Mouse (Mus musculus): ENCODE results near the gene Senp1. TPM values are rescaled to one million over a fixed set of nuclear protein-coding genes. Genes with fewer than 3 reads are reported as not detected.

Senp1 gene
- total and polyA plus RNA-seq, 3 experiments, result 5.3 to 10.0 (median 9.8) TPM

- no peak overlapping the region for H3K9ac ChIP-seq (ENCODE audit: low read depth, low read length)
- DNase-seq, result peak in 1 of 2 experiments; percentile 26
- H3K36me3 ChIP-seq (ENCODE audit: control insufficient read depth, insufficient read depth, low read length), result no peaks in the 10 kb centered on the region
- no peak overlapping the region for H3K4me3 ChIP-seq
- 35% methylated on average over 12 of the region's 12 CpGs for WGBS
- no peaks in the 10 kb centered on the region for H3K4me1 ChIP-seq (ENCODE audit: control insufficient read depth, insufficient read depth, low read length)
- H3K27me3 ChIP-seq (ENCODE audit: control insufficient read depth, insufficient read depth, low read length), result no peaks in the 10 kb centered on the region
- intact Hi-C loops (cut with DNase I), result no loop called here
- no peak overlapping the region for H3K27ac ChIP-seq
- no peak for TF ChIP-seq CTCF (IDR thresholded peaks at IDR 0.05)
- TF ChIP-seq EP300 (IDR thresholded peaks at IDR 0.05; ENCODE audit: insufficient read depth, low read depth, low read length), result no peak
- no peak for TF ChIP-seq POLR2A (IDR thresholded peaks at IDR 0.05; ENCODE audit: insufficient read depth, low read depth, low read length)
- H3K79me2 ChIP-seq (replicated peaks; ENCODE audit: control insufficient read depth, insufficient read depth, low read length), result no peaks in the 10 kb centered on the region
These were observed 66.3 kb downstream of the Senp1 start for GRCm38 (mm10) chr15:98026967-98027904.

- H3K27ac ChIP-seq, result no peak overlapping the region
- H3K79me2 ChIP-seq (replicated peaks; ENCODE audit: control insufficient read depth, insufficient read depth, low read length), result no peaks in the 10 kb centered on the region
- H3K4me1 ChIP-seq (ENCODE audit: control insufficient read depth, insufficient read depth, low read length), result no peaks in the 10 kb centered on the region
- no peak overlapping the region for H3K9ac ChIP-seq (ENCODE audit: low read depth, low read length)
- no peak overlapping the region for H3K4me3 ChIP-seq
- 43% methylated on average over 4 of the region's 4 CpGs for WGBS
- intact Hi-C loops (cut with DNase I), result no loop called here
- no peaks in the 10 kb centered on the region for H3K27me3 ChIP-seq (ENCODE audit: control insufficient read depth, insufficient read depth, low read length)
- no peaks in the 10 kb centered on the region for H3K36me3 ChIP-seq (ENCODE audit: control insufficient read depth, insufficient read depth, low read length)
- TF ChIP-seq CTCF (IDR thresholded peaks at IDR 0.05), result no peak
- no peak for TF ChIP-seq POLR2A (IDR thresholded peaks at IDR 0.05; ENCODE audit: insufficient read depth, low read depth, low read length)
- DNase-seq, result no peak
These were observed 67.9 kb downstream of the Senp1 start for GRCm38 (mm10) chr15:98025611-98026010.

GRCm38 (mm10) chr15:98023137-98023536 lies 70.4 kb downstream of the Senp1 start:
- WGBS, result 71% methylated on average over 3 of the region's 3 CpGs
- no peak overlapping the region for H3K9ac ChIP-seq (ENCODE audit: low read depth, low read length)
- no peaks in the 10 kb centered on the region for H3K27me3 ChIP-seq (ENCODE audit: control insufficient read depth, insufficient read depth, low read length)
- no peak overlapping the region for H3K4me3 ChIP-seq
- DNase-seq, result no peak
- no peak overlapping the region for H3K27ac ChIP-seq
- no peaks in the 10 kb centered on the region for H3K4me1 ChIP-seq (ENCODE audit: control insufficient read depth, insufficient read depth, low read length)
- no peaks in the 10 kb centered on the region for H3K79me2 ChIP-seq (replicated peaks; ENCODE audit: control insufficient read depth, insufficient read depth, low read length)
- TF ChIP-seq CTCF (IDR thresholded peaks at IDR 0.05) (no peak), POLR2A (IDR thresholded peaks at IDR 0.05; ENCODE audit: insufficient read depth, low read depth, low read length) (no peak), EP300 (IDR thresholded peaks at IDR 0.05; ENCODE audit: insufficient read depth, low read depth, low read length) (no peak)
- intact Hi-C loops (cut with DNase I), result no loop called here
- H3K36me3 ChIP-seq (ENCODE audit: control insufficient read depth, insufficient read depth, low read length), result no peaks in the 10 kb centered on the region

- Histone ChIP-seq H3K27ac (no peak overlapping the region), H3K9ac (ENCODE audit: low read depth, low read length) (no peak overlapping the region), H3K27me3 (ENCODE audit: control insufficient read depth, insufficient read depth, low read length) (no peaks in the 10 kb centered on the region), H3K4me3 (no peak overlapping the region), H3K4me1 (ENCODE audit: control insufficient read depth, insufficient read depth, low read length) (no peaks in the 10 kb centered on the region), H3K79me2 (replicated peaks; ENCODE audit: control insufficient read depth, insufficient read depth, low read length) (no peaks in the 10 kb centered on the region), H3K36me3 (ENCODE audit: control insufficient read depth, insufficient read depth, low read length) (no peaks in the 10 kb centered on the region)
- TF ChIP-seq EP300 (IDR thresholded peaks at IDR 0.05; ENCODE audit: insufficient read depth, low read depth, low read length) (no peak), CTCF (IDR thresholded peaks at IDR 0.05) (no peak), POLR2A (IDR thresholded peaks at IDR 0.05; ENCODE audit: insufficient read depth, low read depth, low read length) (no peak)
- intact Hi-C loops (cut with DNase I), result no loop called here
- WGBS, result 69% methylated on average over 2 of the region's 2 CpGs
- DNase-seq, result no peak
These were observed 71.7 kb downstream of the Senp1 start for GRCm38 (mm10) chr15:98021886-98022285.

- H3K79me2 ChIP-seq (replicated peaks; ENCODE audit: control insufficient read depth, insufficient read depth, low read length), result no peaks in the 10 kb centered on the region
- intact Hi-C loops (cut with DNase I), result no loop called here
- H3K27ac ChIP-seq, result no peak overlapping the region
- H3K9ac ChIP-seq (ENCODE audit: low read depth, low read length), result no peak overlapping the region
- DNase-seq, result no peak
- no peaks in the 10 kb centered on the region for H3K36me3 ChIP-seq (ENCODE audit: control insufficient read depth, insufficient read depth, low read length)
- no peaks in the 10 kb centered on the region for H3K4me1 ChIP-seq (ENCODE audit: control insufficient read depth, insufficient read depth, low read length)
- H3K4me3 ChIP-seq, result no peak overlapping the region
- WGBS, result 45% methylated on average over 3 of the region's 3 CpGs
- TF ChIP-seq CTCF (IDR thresholded peaks at IDR 0.05) (no peak), POLR2A (IDR thresholded peaks at IDR 0.05; ENCODE audit: insufficient read depth, low read depth, low read length) (no peak), EP300 (IDR thresholded peaks at IDR 0.05; ENCODE audit: insufficient read depth, low read depth, low read length) (no peak)
- no peaks in the 10 kb centered on the region for H3K27me3 ChIP-seq (ENCODE audit: control insufficient read depth, insufficient read depth, low read length)
These were observed 74.5 kb downstream of the Senp1 start for GRCm38 (mm10) chr15:98019047-98019446.

- no peaks in the 10 kb centered on the region for H3K4me1 ChIP-seq (ENCODE audit: control insufficient read depth, insufficient read depth, low read length)
- H3K36me3 ChIP-seq (ENCODE audit: control insufficient read depth, insufficient read depth, low read length), result no peaks in the 10 kb centered on the region
- H3K79me2 ChIP-seq (replicated peaks; ENCODE audit: control insufficient read depth, insufficient read depth, low read length), result no peaks in the 10 kb centered on the region
- DNase-seq, result no peak
- no peaks in the 10 kb centered on the region for H3K27me3 ChIP-seq (ENCODE audit: control insufficient read depth, insufficient read depth, low read length)
- TF ChIP-seq POLR2A (IDR thresholded peaks at IDR 0.05; ENCODE audit: insufficient read depth, low read depth, low read length), result no peak
- no peak overlapping the region for H3K27ac ChIP-seq
- no peak overlapping the region for H3K4me3 ChIP-seq
- intact Hi-C loops (cut with DNase I), result no loop called here
- H3K9ac ChIP-seq (ENCODE audit: low read depth, low read length), result no peak overlapping the region
- 78% methylated on average over 4 of the region's 4 CpGs for WGBS
These were observed 75.6 kb downstream of the Senp1 start for GRCm38 (mm10) chr15:98017925-98018324.

Data from heart, adult 2 months (tissue).